Mouse (Mus musculus): ENCODE data around the gene Arhgap23. TPM values are rescaled to one million over a fixed set of nuclear protein-coding genes. Genes with fewer than 3 reads are reported as not detected.

The Arhgap23 gene
- polyA plus RNA-seq, 1 experiment from 2014 or later = 9.3 TPM

DNA sequence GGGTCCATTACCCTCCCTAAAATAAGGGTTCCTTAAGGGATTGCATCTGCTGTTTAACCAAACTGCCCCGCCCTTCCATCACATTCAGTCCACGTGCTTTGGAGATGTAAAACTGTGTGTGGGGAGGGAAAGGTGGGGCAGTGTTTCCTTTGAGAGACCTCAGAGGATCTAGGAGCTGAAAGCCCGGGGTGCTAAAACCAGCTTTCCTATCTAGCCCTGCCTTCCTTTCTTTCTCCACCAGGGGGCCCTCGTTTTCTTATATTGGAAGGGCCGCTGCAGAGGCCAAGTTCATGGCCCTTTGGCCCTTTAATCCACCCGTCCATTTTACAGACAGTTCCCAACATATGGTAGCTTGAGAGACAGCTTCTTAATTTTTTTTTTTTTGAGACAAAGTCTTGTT is 7.2 kb upstream of the Arhgap23 start:
- Histone ChIP-seq H3K27ac (no peak overlapping the region), H3K4me3 (no peak overlapping the region), H3K4me2 (replicated peaks) (no peak overlapping the region), H3K9me3 (replicated peaks) (no peaks in the 10 kb centered on the region), H3K9ac (no peak overlapping the region), H3K36me3 (no peaks in the 10 kb centered on the region), H3K4me1 (peaks cover 51% of the 10 kb centered on the region), H3K27me3 (peaks cover 30% of the 10 kb centered on the region)
- no peak for ATAC-seq (ENCODE audit: low FRiP score)
- WGBS = 4% methylated on average over 6 of the region's 6 CpGs

DNA sequence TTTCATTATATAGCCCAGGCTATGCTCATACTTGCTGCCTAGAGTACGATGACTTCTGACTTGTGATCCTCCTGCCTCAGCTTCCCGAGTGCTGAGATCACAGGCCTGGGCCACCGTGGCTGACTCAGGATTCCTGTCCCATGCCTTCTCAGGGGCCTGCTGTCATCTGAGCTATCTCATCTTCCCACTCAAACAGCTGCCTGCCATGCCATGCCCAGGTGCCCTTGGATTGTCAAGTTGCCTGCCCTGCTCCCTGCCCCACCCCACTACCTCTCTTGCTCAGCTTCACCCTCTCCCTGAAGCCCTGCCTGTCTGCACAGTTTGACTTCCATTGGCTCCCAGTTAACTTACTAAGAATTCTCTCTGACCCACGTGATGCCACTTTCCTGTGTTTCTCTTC is 4.4 kb upstream of the Arhgap23 start:
- H3K27me3 ChIP-seq = peaks cover 31% of the 10 kb centered on the region

DNA sequence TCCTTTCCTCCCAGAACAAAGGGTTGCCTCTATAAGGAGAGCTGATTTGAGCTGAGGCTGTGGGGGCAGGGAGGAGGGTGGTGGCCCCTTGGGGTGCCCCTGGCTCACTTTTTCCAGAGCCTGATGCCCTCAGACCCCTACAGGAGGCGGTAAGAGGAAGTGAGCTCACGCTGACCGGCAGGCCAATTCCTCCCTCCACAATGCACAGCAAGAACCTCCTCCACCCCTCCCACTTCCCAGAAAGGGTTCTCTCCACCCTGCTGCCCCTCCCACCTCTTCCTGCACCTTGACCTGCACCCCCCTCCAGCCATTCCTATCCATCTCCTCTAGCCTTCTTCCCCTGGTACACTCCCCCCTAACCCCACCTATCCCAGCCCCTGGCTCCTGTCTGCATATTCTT is 3.2 kb upstream of the Arhgap23 start:
- Histone ChIP-seq H3K9me3 (replicated peaks) (no peaks in the 10 kb centered on the region), H3K27me3 (peaks cover 22% of the 10 kb centered on the region), H3K9ac (no peak overlapping the region), H3K27ac (no peak overlapping the region), H3K4me2 (replicated peaks) (no peak overlapping the region), H3K36me3 (no peaks in the 10 kb centered on the region), H3K4me1 (peaks cover 31% of the 10 kb centered on the region), H3K4me3 (no peak overlapping the region)
- ATAC-seq (ENCODE audit: low FRiP score) = no peak
- WGBS = 14% methylated on average over 3 of the region's 3 CpGs

More for the DNA sequence above, 4.4 kb upstream of the Arhgap23 start:
- H3K9ac ChIP-seq = no peak overlapping the region
- no peak overlapping the region for H3K4me2 ChIP-seq (replicated peaks)
- 78% methylated on average over 4 of the region's 4 CpGs for WGBS
- ATAC-seq (ENCODE audit: low FRiP score) = no peak
- no peaks in the 10 kb centered on the region for H3K36me3 ChIP-seq
- H3K4me1 ChIP-seq = peaks cover 36% of the 10 kb centered on the region
- no peak overlapping the region for H3K4me3 ChIP-seq
- H3K27ac ChIP-seq = no peak overlapping the region
- H3K9me3 ChIP-seq (replicated peaks) = no peaks in the 10 kb centered on the region

DNA sequence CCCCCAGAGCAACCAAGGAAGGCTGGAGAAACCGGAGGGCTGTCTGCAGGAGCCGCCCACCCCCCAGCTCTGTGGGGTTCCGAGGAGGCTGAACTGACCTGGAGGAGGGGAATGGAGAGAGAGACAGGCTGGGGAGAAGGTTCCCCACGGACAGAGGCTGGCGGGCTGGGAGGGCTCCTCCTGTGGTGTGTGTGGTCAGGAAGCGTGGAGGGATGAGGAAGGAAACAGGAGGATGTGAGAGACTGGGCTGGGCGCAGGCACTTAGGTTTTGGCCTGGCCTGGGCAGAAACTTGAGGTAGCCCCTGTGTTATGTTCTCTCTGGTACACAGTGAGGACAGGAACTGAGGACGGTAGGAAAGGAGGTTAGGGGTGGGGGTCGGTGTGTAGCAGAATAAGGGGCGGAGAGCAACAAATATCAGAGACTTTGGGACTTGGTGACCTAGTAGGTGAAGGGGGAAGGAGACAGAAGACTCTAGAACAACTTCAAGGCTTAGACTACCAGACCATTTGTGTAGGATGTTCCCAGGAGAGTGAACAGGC is 2.5 kb upstream of the Arhgap23 start:
- H3K27ac ChIP-seq = no peak overlapping the region
- 37% methylated on average over 10 of the region's 10 CpGs for WGBS

DNA sequence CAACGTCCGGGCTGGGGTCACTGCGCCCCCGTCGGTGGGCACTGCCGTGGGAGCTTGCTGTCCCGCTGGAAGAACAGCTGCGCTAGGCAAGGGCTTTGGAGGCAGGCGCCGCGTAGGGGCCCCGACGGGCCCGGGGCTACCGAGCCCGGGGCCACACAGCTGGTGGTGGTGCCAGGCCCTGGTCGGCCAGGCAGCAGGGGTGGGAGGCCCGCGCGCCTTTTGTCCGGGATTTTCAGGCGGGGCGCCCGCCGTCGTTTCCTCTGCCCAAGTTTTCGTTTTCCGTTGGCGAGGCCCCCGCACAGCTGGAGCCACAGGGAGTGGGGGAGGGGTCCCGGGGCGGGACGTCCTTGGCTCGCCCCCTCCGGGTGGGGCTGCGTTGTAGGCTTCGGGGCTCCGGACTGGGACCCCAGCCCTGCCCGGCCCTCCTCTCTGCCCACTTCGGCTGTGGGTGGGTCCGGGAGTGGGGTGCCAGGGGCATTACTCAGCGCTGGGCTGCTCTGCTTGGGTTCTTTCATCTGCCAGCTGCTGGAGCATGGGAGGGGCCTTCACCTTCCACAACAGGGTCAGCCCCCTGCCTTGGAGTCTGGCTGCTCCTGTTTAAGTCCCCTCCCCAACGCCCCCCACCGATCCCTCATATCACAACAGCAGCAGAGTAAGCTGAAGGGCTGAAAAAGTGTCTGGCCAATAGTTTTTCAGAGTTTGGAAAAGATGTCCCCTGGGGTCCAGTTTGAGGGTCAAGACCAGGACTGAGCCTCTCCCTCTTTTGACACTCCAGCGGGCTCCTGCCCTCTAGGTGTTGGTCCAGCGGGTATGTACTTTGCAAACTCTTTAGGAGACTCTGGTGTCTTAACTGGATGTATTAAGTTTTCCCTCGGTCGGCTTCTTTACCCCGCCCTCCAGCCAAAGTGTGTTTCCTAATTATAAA is 641 bp downstream of the Arhgap23 start:
- Histone ChIP-seq H3K4me2 (replicated peaks) (peak overlapping the region; percentile 58), H3K9me3 (replicated peaks) (no peaks in the 10 kb centered on the region), H3K9ac (peak overlapping the region; percentile 54), H3K27ac (peak overlapping the region; percentile 64; the same call in 1 of the 2 replicates), H3K4me1 (peaks cover 36% of the 10 kb centered on the region), H3K36me3 (no peaks in the 10 kb centered on the region), H3K27me3 (peaks cover 12% of the 10 kb centered on the region; the same call in 1 of the 2 replicates), H3K4me3 (peak overlapping the region; percentile 56)
- WGBS = 2% methylated on average over 48 of the region's 49 CpGs
- peak; percentile 49 for ATAC-seq (ENCODE audit: low FRiP score)

More for the DNA sequence above, 2.5 kb upstream of the Arhgap23 start:
- Histone ChIP-seq H3K27me3 (peaks cover 14% of the 10 kb centered on the region; the same call in 1 of the 2 replicates), H3K4me1 (peaks cover 29% of the 10 kb centered on the region), H3K9me3 (replicated peaks) (no peaks in the 10 kb centered on the region), H3K9ac (no peak overlapping the region), H3K36me3 (no peaks in the 10 kb centered on the region), H3K4me3 (no peak overlapping the region), H3K4me2 (replicated peaks) (no peak overlapping the region)
- ATAC-seq (ENCODE audit: low FRiP score) = no peak

DNA sequence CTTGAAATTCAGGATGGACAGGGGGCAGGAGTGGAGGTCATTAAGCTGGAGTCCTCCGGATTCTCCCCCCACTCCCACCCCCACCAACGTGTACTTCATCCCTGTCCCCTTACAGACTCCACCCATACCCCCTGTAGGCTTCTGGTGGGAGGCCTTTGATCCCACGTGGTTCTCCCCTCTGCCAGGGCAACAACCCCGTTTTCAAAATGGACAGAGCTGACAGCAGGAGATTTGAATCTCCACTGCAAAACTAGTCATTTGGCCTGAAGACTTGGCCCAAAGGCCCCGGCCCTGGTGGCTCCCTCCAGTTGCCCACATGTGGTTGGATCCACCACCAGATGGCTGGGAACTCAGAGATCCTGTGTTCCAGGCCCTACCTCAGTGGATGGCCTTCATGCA is 1.3 kb downstream of the Arhgap23 start:
- Histone ChIP-seq H3K27me3 (peaks cover 12% of the 10 kb centered on the region; the same call in 1 of the 2 replicates), H3K4me2 (replicated peaks) (0 out of 2 replicates have a peak overlapping the region, but pooled peaks have one; percentile 58), H3K36me3 (no peaks in the 10 kb centered on the region), H3K4me1 (peaks cover 36% of the 10 kb centered on the region), H3K9me3 (replicated peaks) (no peaks in the 10 kb centered on the region), H3K4me3 (peak overlapping the region; percentile 56; the same call in 1 of the 2 replicates), H3K9ac (no peak overlapping the region), H3K27ac (no peak overlapping the region)
- 7% methylated on average over 5 of the region's 5 CpGs for whole genome bisulfite sequencing
- no peak for ATAC-seq (ENCODE audit: low FRiP score)

DNA sequence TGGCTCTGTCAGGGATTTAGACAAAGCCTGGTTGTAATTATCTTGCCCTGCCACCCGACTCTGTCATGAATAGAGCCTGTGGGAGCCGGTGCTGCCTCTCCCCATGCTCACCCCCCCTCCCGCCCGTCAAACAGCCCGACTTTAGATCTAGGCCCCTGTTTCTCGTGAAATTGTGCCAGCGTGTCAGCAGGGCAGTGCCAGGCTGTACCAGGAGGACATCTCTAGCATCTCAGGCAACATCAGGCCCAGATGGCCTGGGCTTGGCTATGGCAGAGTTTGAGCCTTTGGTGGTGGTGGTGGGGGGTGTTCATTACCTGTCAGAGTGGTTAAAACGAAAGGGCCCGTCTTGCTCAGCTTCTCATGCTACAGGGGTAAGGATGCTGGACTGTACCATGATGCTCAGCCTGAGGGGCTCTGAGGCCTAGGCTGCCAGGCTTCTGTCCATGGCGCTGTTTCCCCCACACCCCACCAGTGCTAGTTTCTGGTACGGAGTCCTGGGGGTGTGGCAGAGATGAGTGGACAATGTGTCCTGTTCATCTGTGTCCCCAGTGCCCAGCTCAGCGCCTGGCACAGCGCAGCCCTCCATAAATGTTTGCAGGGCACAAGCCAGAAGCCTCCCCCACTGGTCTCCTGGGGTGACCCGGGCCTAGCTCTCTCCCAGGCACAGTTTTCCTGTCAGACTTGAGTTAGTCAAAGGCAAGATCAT is 3.7 kb downstream of the Arhgap23 start:
- ATAC-seq (ENCODE audit: low FRiP score) = no peak
- no peaks in the 10 kb centered on the region for H3K9me3 ChIP-seq (replicated peaks)
- H3K9ac ChIP-seq = peak overlapping the region; percentile 18; the same call in 1 of the 2 replicates
- H3K27ac ChIP-seq = 0 out of 2 replicates have a peak overlapping the region, but pooled peaks have one; percentile 12
- WGBS = 70% methylated on average over 14 of the region's 14 CpGs
- H3K4me3 ChIP-seq = no peak overlapping the region
- H3K27me3 ChIP-seq = peaks cover 12% of the 10 kb centered on the region; the same call in 1 of the 2 replicates
- no peak overlapping the region for H3K4me2 ChIP-seq (replicated peaks)
- H3K36me3 ChIP-seq = no peaks in the 10 kb centered on the region
- peaks cover 38% of the 10 kb centered on the region for H3K4me1 ChIP-seq

DNA sequence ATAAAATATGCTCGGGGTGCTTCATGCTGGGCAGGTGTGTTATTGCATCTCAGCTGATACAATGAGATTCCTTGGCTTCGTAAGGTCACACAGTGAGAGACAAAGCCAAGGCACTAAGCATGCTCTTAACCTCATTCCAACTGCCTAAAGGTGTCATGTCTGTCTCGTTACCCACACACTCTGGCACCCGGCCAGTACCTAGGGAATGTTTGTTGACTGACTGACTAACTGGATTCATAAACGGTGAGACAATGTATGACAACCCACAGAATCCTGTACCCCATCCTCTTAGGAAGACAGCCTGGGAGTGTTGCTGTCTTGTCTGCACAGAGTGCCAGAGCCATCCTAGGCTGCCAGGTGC is 4.2 kb downstream of the Arhgap23 start:
- Histone ChIP-seq H3K9me3 (replicated peaks) (no peaks in the 10 kb centered on the region), H3K9ac (no peak overlapping the region), H3K27me3 (peaks cover 8% of the 10 kb centered on the region; the same call in 1 of the 2 replicates), H3K4me2 (replicated peaks) (no peak overlapping the region), H3K4me1 (peaks cover 42% of the 10 kb centered on the region), H3K36me3 (no peaks in the 10 kb centered on the region), H3K27ac (no peak overlapping the region), H3K4me3 (no peak overlapping the region)
- no peak for ATAC-seq (ENCODE audit: low FRiP score)
- WGBS = 76% methylated on average over 5 of the region's 5 CpGs

DNA sequence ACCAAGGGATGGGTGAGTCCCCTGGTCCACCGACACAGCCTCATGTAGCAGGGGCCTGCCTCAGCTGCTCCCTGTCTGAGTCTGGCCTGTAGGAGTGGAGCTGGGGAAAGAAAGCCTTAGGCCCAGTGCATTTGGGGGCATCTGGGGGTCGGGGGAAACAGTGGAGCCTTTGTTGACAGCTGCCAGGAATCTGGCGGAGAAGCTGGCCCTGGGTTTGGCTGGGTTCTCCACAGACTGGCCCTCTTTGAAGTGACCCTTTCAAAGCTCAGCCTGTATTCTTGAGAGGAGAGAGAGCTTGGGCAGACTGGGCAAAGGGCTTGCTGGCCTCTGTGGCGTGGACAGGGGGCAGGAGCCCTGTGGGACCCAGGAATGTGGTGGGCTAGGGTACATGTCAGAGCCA is 7.2 kb downstream of the Arhgap23 start:
- Histone ChIP-seq H3K4me2 (replicated peaks) (no peak overlapping the region), H3K4me1 (peaks cover 30% of the 10 kb centered on the region), H3K27me3 (no peaks in the 10 kb centered on the region), H3K9ac (0 out of 2 replicates have a peak overlapping the region, but pooled peaks have one; percentile 13), H3K36me3 (no peaks in the 10 kb centered on the region), H3K9me3 (replicated peaks) (no peaks in the 10 kb centered on the region), H3K4me3 (no peak overlapping the region), H3K27ac (peak overlapping the region; percentile 44; the same call in 1 of the 2 replicates)
- no peak for ATAC-seq (ENCODE audit: low FRiP score)
- 37% methylated on average over 4 of the region's 4 CpGs for WGBS

DNA sequence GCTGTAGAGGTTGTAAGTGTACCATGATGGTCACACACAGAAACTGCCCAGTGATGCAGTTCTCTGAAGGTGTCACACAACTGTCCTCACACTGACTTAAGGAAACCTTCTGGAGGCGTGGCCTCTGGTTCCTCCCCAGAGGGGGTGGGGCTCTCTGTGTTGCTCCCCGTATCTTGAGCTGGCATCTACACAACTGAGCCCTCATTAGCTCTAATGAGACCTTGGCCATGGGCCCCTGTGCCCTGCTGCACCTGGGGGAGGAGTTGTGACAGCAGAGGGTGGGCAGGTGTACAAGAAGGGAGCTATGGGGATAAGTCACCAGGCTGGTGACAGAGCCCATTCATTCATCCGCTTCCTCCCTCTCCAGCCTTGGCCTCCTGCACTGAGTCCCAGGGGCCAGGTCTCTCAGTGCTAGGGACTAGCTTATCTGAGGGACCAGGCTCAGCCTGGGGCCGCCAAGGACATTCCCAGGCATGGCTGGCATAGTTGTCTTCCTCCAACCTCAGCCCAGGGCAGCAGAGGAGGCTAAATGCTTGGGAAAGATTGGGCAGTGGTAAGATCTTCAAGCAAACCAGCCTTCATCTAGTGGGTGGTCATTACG is 8.9 kb downstream of the Arhgap23 start:
- no peak overlapping the region for H3K9ac ChIP-seq
- no peak for ATAC-seq (ENCODE audit: low FRiP score)
- no peaks in the 10 kb centered on the region for H3K36me3 ChIP-seq
- H3K4me1 ChIP-seq = peaks cover 35% of the 10 kb centered on the region
- no peak overlapping the region for H3K4me2 ChIP-seq (replicated peaks)
- no peak overlapping the region for H3K27ac ChIP-seq
- H3K27me3 ChIP-seq = peaks cover 1% of the 10 kb centered on the region; the same call in 1 of the 2 replicates
- H3K4me3 ChIP-seq = no peak overlapping the region
- 69% methylated on average over 5 of the region's 5 CpGs for WGBS
- H3K9me3 ChIP-seq (replicated peaks) = no peaks in the 10 kb centered on the region

DNA sequence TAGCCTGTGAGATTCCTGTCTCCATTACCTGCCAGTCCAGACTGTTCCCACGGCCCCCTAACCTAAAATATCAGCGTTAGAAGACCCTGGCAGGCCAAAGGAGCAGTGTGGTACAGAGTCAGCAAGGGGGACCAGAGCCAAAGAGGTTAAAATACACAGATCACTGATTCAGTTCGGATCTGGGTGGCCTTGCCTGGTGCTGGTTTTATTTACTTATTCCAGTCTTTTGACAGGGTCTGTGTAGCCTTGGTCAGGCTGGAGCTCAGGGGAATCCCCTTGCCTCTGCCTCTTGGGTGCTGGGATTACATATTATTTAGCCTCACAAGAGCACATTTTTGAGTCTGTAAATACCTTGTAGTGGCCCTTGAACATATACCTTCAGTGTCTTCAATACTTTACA is 9.5 kb downstream of the Arhgap23 start:
- Histone ChIP-seq H3K9me3 (replicated peaks) (no peaks in the 10 kb centered on the region), H3K4me1 (peaks cover 37% of the 10 kb centered on the region), H3K4me3 (no peak overlapping the region), H3K27ac (no peak overlapping the region), H3K27me3 (peaks cover 7% of the 10 kb centered on the region; the same call in 1 of the 2 replicates), H3K36me3 (no peaks in the 10 kb centered on the region), H3K9ac (no peak overlapping the region), H3K4me2 (replicated peaks) (no peak overlapping the region)
- 70% methylated on average over 3 of the region's 3 CpGs for WGBS
- no peak for ATAC-seq (ENCODE audit: low FRiP score)

Data from hindbrain, embryonic 12.5 days (tissue).